Mouse (Mus musculus): ENCODE results near the gene Eya2. TPM values are rescaled to one million over a fixed set of nuclear protein-coding genes. Genes with fewer than 3 reads are reported as not detected.

Gene Eya2
- polyA plus RNA-seq, 1 experiment from 2014 or later, result 0.76 TPM

- WGBS, result 77% methylated on average over 5 of the region's 5 CpGs
- Histone ChIP-seq H3K27me3 (ENCODE audit: control insufficient read depth, insufficient read depth, low read length) (no peaks in the 10 kb centered on the region), H3K27ac (replicated peaks in 1 of 2; ENCODE audit: control insufficient read depth in 1 of 2, insufficient read depth in 1 of 2, low read depth in 2 of 2, low read length in 2 of 2) (no peak overlapping the region), H3K4me2 (ENCODE audit: low read length) (no peak overlapping the region), H3K4me1 (ENCODE audit: control insufficient read depth in 2 of 2, insufficient read depth in 2 of 2, low read length in 2 of 2) (no peaks in the 10 kb centered on the region), H3K9me3 (ENCODE audit: control insufficient read depth, low read length) (no peaks in the 10 kb centered on the region), H3K9ac (ENCODE audit: low read length) (no peak overlapping the region), H3K4me3 (ENCODE audit: control insufficient read depth in 1 of 2, insufficient read depth in 1 of 2, low read depth in 1 of 2, low read length in 2 of 2) (no peak overlapping the region), H3K36me3 (ENCODE audit: control insufficient read depth, insufficient read depth, low read length) (no peaks in the 10 kb centered on the region)
- no peak for ATAC-seq (ENCODE audit: insufficient number of reproducible peaks, insufficient read depth, low FRiP score, low read depth)
Observed at GRCm38 (mm10) chr2:165659552-165659951, 64.7 kb downstream of the Eya2 start.

DNA sequence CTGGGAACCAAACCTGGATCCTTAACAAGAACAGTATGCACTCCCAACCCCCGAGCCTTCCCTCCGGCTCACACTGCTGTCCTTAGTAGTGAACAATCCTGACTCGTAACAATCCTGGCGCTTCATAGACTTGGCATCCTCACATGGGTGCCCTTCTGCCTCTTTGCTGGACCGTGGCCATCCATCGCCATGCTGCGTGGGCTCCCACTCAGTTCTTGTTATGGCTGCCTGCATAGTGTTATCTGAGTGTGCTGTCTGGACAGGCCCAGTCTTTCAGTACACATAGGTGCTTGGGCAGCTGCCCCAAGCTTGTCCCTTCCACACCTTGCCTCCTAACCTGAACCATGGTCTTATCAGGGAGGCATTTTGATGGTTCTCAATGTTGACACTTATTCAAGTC lies 68.4 kb downstream of the Eya2 start:
- Histone ChIP-seq H3K9ac (ENCODE audit: low read length) (no peak overlapping the region), H3K4me3 (ENCODE audit: control insufficient read depth in 1 of 2, insufficient read depth in 1 of 2, low read depth in 1 of 2, low read length in 2 of 2) (no peak overlapping the region), H3K36me3 (ENCODE audit: control insufficient read depth, insufficient read depth, low read length) (no peaks in the 10 kb centered on the region), H3K4me2 (ENCODE audit: low read length) (no peak overlapping the region), H3K27me3 (ENCODE audit: control insufficient read depth, insufficient read depth, low read length) (no peaks in the 10 kb centered on the region), H3K27ac (replicated peaks in 1 of 2; ENCODE audit: control insufficient read depth in 1 of 2, insufficient read depth in 1 of 2, low read depth in 2 of 2, low read length in 2 of 2) (no peak overlapping the region), H3K9me3 (ENCODE audit: control insufficient read depth, low read length) (no peaks in the 10 kb centered on the region), H3K4me1 (ENCODE audit: control insufficient read depth in 2 of 2, insufficient read depth in 2 of 2, low read length in 2 of 2) (no peaks in the 10 kb centered on the region)
- 84% methylated on average over 7 of the region's 7 CpGs for WGBS
- ATAC-seq (ENCODE audit: insufficient number of reproducible peaks, insufficient read depth, low FRiP score, low read depth), result no peak

DNA sequence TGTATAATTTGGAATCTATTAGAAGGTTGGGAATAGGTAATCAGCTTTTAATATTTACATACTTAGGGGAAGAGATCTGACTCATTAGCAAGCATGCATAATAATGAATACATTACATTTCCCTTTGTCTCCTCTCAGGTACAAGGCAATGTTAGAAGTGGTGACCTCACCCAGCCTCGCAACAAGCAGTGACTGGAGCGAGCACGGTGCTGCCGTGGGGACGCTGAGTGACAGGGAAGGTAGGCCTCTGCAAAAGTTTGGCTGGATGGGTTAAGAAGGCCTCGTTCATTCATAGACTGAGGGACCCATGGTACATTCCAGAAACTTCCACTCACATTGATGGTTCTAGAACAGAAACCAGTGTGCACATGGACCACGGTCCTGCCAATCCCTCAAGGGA lies 69.8 kb downstream of the Eya2 start:
- Histone ChIP-seq H3K4me2 (ENCODE audit: low read length) (no peak overlapping the region), H3K36me3 (ENCODE audit: control insufficient read depth, insufficient read depth, low read length) (no peaks in the 10 kb centered on the region), H3K4me1 (ENCODE audit: control insufficient read depth in 2 of 2, insufficient read depth in 2 of 2, low read length in 2 of 2) (no peaks in the 10 kb centered on the region), H3K9ac (ENCODE audit: low read length) (no peak overlapping the region), H3K27ac (replicated peaks in 1 of 2; ENCODE audit: control insufficient read depth in 1 of 2, insufficient read depth in 1 of 2, low read depth in 2 of 2, low read length in 2 of 2) (no peak overlapping the region), H3K27me3 (ENCODE audit: control insufficient read depth, insufficient read depth, low read length) (no peaks in the 10 kb centered on the region), H3K4me3 (ENCODE audit: control insufficient read depth in 1 of 2, insufficient read depth in 1 of 2, low read depth in 1 of 2, low read length in 2 of 2) (no peak overlapping the region), H3K9me3 (ENCODE audit: control insufficient read depth, low read length) (no peaks in the 10 kb centered on the region)
- no peak for ATAC-seq (ENCODE audit: insufficient number of reproducible peaks, insufficient read depth, low FRiP score, low read depth)
- 78% methylated on average over 7 of the region's 7 CpGs for whole genome bisulfite sequencing

GRCm38 (mm10) chr2:165665176-165665575 lies 70.3 kb downstream of the Eya2 start:
- no peak for ATAC-seq (ENCODE audit: insufficient number of reproducible peaks, insufficient read depth, low FRiP score, low read depth)
- Histone ChIP-seq H3K4me3 (ENCODE audit: control insufficient read depth in 1 of 2, insufficient read depth in 1 of 2, low read depth in 1 of 2, low read length in 2 of 2) (no peak overlapping the region), H3K36me3 (ENCODE audit: control insufficient read depth, insufficient read depth, low read length) (no peaks in the 10 kb centered on the region), H3K27ac (replicated peaks in 1 of 2; ENCODE audit: control insufficient read depth in 1 of 2, insufficient read depth in 1 of 2, low read depth in 2 of 2, low read length in 2 of 2) (no peak overlapping the region), H3K9me3 (ENCODE audit: control insufficient read depth, low read length) (no peaks in the 10 kb centered on the region), H3K4me2 (ENCODE audit: low read length) (no peak overlapping the region), H3K9ac (ENCODE audit: low read length) (no peak overlapping the region), H3K27me3 (ENCODE audit: control insufficient read depth, insufficient read depth, low read length) (no peaks in the 10 kb centered on the region), H3K4me1 (ENCODE audit: control insufficient read depth in 2 of 2, insufficient read depth in 2 of 2, low read length in 2 of 2) (no peaks in the 10 kb centered on the region)
- WGBS, result 47% methylated on average over 5 of the region's 5 CpGs

DNA sequence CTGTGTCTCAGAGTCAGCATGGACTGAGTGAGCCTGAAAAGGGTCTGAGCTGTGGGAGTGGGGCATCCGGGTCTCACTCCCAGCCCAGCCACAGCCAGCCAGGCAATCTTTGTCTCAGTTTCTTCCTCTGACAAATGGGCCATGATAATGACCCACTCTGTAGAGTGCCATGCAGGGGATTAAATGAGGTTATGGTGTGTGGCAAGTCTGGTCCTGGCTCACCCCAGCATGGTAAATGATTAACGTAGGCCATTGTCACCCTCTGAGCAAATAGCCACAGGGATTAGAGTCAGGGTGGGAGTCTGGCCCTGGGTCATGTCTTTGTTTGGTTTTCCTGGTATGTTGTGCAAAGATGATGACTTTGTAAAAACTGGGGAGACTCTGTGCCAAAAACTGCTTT lies 72.3 kb downstream of the Eya2 start:
- Histone ChIP-seq H3K4me3 (ENCODE audit: control insufficient read depth in 1 of 2, insufficient read depth in 1 of 2, low read depth in 1 of 2, low read length in 2 of 2) (no peak overlapping the region), H3K4me2 (ENCODE audit: low read length) (no peak overlapping the region), H3K27me3 (ENCODE audit: control insufficient read depth, insufficient read depth, low read length) (no peaks in the 10 kb centered on the region), H3K9me3 (ENCODE audit: control insufficient read depth, low read length) (peaks cover 1% of the 10 kb centered on the region; the same call in 1 of the 2 replicates), H3K27ac (replicated peaks in 1 of 2; ENCODE audit: control insufficient read depth in 1 of 2, insufficient read depth in 1 of 2, low read depth in 2 of 2, low read length in 2 of 2) (no peak overlapping the region), H3K9ac (ENCODE audit: low read length) (no peak overlapping the region), H3K4me1 (ENCODE audit: control insufficient read depth in 2 of 2, insufficient read depth in 2 of 2, low read length in 2 of 2) (no peaks in the 10 kb centered on the region), H3K36me3 (ENCODE audit: control insufficient read depth, insufficient read depth, low read length) (no peaks in the 10 kb centered on the region)
- no peak for ATAC-seq (ENCODE audit: insufficient number of reproducible peaks, insufficient read depth, low FRiP score, low read depth)
- 73% methylated on average over 2 of the region's 2 CpGs for WGBS

DNA sequence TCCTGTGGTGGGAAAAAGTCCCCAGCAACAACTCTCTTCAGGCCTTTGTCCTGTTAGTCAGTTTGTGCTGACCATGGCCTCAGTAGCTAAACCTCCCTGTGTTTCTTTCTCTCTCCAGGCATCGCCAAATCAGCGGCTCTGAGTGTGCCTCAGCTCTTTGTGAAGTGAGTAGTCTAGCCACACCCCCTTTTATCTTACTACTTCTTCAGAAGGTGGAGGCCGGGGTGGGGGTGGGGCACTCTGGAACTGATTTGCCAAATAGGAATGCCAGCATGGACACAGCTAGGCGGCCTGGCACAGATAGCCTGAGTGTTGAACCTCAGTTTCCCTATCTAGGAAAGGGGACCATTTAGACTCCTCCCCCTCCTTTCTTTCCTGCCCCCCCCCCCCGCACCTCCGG lies 87.9 kb downstream of the Eya2 start:
- WGBS, result 37% methylated on average over 6 of the region's 6 CpGs
- no peaks in the 10 kb centered on the region for H3K4me1 ChIP-seq (ENCODE audit: control insufficient read depth in 2 of 2, insufficient read depth in 2 of 2, low read length in 2 of 2)
- H3K4me2 ChIP-seq (ENCODE audit: low read length), result no peak overlapping the region
- no peak for ATAC-seq (ENCODE audit: insufficient number of reproducible peaks, insufficient read depth, low FRiP score, low read depth)
- no peak overlapping the region for H3K27ac ChIP-seq (replicated peaks in 1 of 2; ENCODE audit: control insufficient read depth in 1 of 2, insufficient read depth in 1 of 2, low read depth in 2 of 2, low read length in 2 of 2)
- H3K9me3 ChIP-seq (ENCODE audit: control insufficient read depth, low read length), result 0 out of 2 replicates have a peak, but pooled peaks cover 6% of the 10 kb centered on the region
- no peak overlapping the region for H3K4me3 ChIP-seq (ENCODE audit: control insufficient read depth in 1 of 2, insufficient read depth in 1 of 2, low read depth in 1 of 2, low read length in 2 of 2)
- no peaks in the 10 kb centered on the region for H3K27me3 ChIP-seq (ENCODE audit: control insufficient read depth, insufficient read depth, low read length)
- H3K9ac ChIP-seq (ENCODE audit: low read length), result no peak overlapping the region
- H3K36me3 ChIP-seq (ENCODE audit: control insufficient read depth, insufficient read depth, low read length), result no peaks in the 10 kb centered on the region

DNA sequence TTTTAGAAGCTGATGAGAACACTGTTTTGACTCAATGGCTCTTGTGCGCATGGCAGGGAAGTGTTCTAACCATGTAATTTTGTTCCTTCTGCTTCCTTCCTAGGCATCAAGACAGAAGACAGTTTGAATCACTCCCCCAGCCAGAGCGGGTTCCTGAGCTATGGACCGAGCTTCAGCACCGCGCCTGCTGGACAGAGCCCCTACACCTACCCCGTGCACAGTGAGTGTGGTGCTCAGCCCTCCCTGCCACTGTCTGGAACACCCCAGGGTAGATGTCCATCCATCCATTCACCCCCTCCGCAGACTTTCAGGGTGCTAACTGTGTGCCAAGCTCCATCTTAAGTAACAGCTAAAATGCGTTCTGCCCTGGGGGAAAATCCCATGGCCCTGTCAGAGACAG lies 92.7 kb downstream of the Eya2 start:
- no peak overlapping the region for H3K27ac ChIP-seq (replicated peaks in 1 of 2; ENCODE audit: control insufficient read depth in 1 of 2, insufficient read depth in 1 of 2, low read depth in 2 of 2, low read length in 2 of 2)
- no peak overlapping the region for H3K9ac ChIP-seq (ENCODE audit: low read length)
- WGBS, result 24% methylated on average over 8 of the region's 8 CpGs

DNA sequence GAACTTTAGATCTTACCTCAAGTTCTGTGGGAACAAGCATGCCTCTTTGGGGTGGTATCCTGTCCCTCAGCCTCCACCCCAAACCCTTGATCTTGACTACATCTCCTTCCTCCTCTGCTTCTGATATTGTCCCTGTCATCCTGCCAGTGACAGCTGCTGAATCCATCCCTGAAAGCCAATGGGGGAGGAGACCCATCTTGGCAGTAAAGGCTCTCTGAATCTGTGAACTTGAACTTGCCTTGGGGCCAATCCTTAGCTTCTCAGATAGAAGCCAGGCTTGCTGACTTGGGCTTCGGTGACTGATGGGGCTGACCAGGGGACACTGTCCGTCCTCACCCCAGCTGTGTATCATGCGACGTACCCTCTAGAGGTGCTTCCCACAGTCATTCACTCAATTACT lies 94.1 kb downstream of the Eya2 start:
- Histone ChIP-seq H3K27me3 (ENCODE audit: control insufficient read depth, insufficient read depth, low read length) (no peaks in the 10 kb centered on the region), H3K27ac (replicated peaks in 1 of 2; ENCODE audit: control insufficient read depth in 1 of 2, insufficient read depth in 1 of 2, low read depth in 2 of 2, low read length in 2 of 2) (no peak overlapping the region), H3K36me3 (ENCODE audit: control insufficient read depth, insufficient read depth, low read length) (no peaks in the 10 kb centered on the region), H3K4me1 (ENCODE audit: control insufficient read depth in 2 of 2, insufficient read depth in 2 of 2, low read length in 2 of 2) (no peaks in the 10 kb centered on the region), H3K4me3 (ENCODE audit: control insufficient read depth in 1 of 2, insufficient read depth in 1 of 2, low read depth in 1 of 2, low read length in 2 of 2) (no peak overlapping the region), H3K4me2 (ENCODE audit: low read length) (no peak overlapping the region), H3K9ac (ENCODE audit: low read length) (no peak overlapping the region), H3K9me3 (ENCODE audit: control insufficient read depth, low read length) (no peaks in the 10 kb centered on the region)
- no peak for ATAC-seq (ENCODE audit: insufficient number of reproducible peaks, insufficient read depth, low FRiP score, low read depth)
- 79% methylated on average over 4 of the region's 4 CpGs for WGBS

More for the DNA sequence above, 92.7 kb downstream of the Eya2 start:
- Histone ChIP-seq H3K4me1 (ENCODE audit: control insufficient read depth in 2 of 2, insufficient read depth in 2 of 2, low read length in 2 of 2) (no peaks in the 10 kb centered on the region), H3K27me3 (ENCODE audit: control insufficient read depth, insufficient read depth, low read length) (no peaks in the 10 kb centered on the region), H3K9me3 (ENCODE audit: control insufficient read depth, low read length) (no peaks in the 10 kb centered on the region), H3K4me3 (ENCODE audit: control insufficient read depth in 1 of 2, insufficient read depth in 1 of 2, low read depth in 1 of 2, low read length in 2 of 2) (no peak overlapping the region), H3K4me2 (ENCODE audit: low read length) (no peak overlapping the region), H3K36me3 (ENCODE audit: control insufficient read depth, insufficient read depth, low read length) (no peaks in the 10 kb centered on the region)
- ATAC-seq (ENCODE audit: insufficient number of reproducible peaks, insufficient read depth, low FRiP score, low read depth), result no peak

Measured in heart, embryonic 14.5 days (tissue).